Mouse (Mus musculus) lung, embryonic 14.5 days (tissue): ENCODE results near the gene Tbp. TPM values are rescaled to one million over a fixed set of nuclear protein-coding genes. Genes with fewer than 3 reads are reported as not detected.
"Not testable (repeated sequence)": the region's sequence is repeated elsewhere in the genome, so short reads cannot be mapped to it uniquely, and the experiment has no call there.

ENCODE experiments used
- ATAC-seq: fragments of 200-750 bp; cut with Nextera tagmentation; 2 replicates; pipeline ENCODE4 v1.8.0; 2017; ENCODE audit warnings: mild to moderate bottlenecking, moderate TSS enrichment, moderate library complexity; ENCODE audit not compliant: insufficient read depth
- DNase-seq: peaks from one replicate; pipeline ENCODE4 v3.0.0-alpha.2; 2015
- H3K27ac ChIP-seq: fragments of 300-500 bp; sonication (generic); 2 replicates; pipeline ENCODE4 v1.5.1; 2014; ENCODE audit warnings: low read depth, mild to moderate bottlenecking, moderate library complexity
- H3K27me3 ChIP-seq: fragments of 300-500 bp; sonication (generic); 2 replicates; pipeline ENCODE4 v1.6.1; 2014; ENCODE audit warnings: low read length, control low read depth; ENCODE audit not compliant: insufficient read depth
- H3K36me3 ChIP-seq: fragments of 300-500 bp; sonication (generic); 2 replicates; pipeline ENCODE4 v1.6.1; 2014; ENCODE audit warnings: control low read depth; ENCODE audit not compliant: insufficient read depth
- H3K4me1 ChIP-seq: fragments of 300-500 bp; sonication (generic); 2 replicates; pipeline ENCODE4 v1.6.1; 2014; ENCODE audit warnings: antibody characterized with exemption, control low read depth; ENCODE audit not compliant: insufficient read depth
- H3K4me2 ChIP-seq: fragments of 300-500 bp; sonication (generic); 2 replicates; pipeline ENCODE4 v1.6.1; 2014; ENCODE audit warnings: mild to moderate bottlenecking
- H3K4me3 ChIP-seq: fragments of 300-500 bp; sonication (generic); 2 replicates; pipeline ENCODE4 v1.5.1; 2014; ENCODE audit warnings: low read depth, low read length
- H3K9ac ChIP-seq: fragments of 300-500 bp; sonication (generic); 2 replicates; pipeline ENCODE4 v1.6.1; 2014
- H3K9me3 ChIP-seq: fragments of 300-500 bp; sonication (generic); 2 replicates; pipeline ENCODE4 v1.6.1; 2016; ENCODE audit warnings: low read depth, low read length, control low read depth
- CTCF ChIP-seq: IDR thresholded peaks from 2 replicates; pipeline ENCODE4 v1.5.1; 2016; ENCODE audit warnings: antibody characterized with exemption, low read depth
- WGBS: fragments of 180-500 bp; shearing (Covaris S2); extraction: QIAGEN DNeasy Blood & Tissue Kit; methylation state at CpG from one replicate; pipeline ENCODE4 v1.1.7; 2014; 5-methylcytosine and 5-hydroxymethylcytosine counted together
- polyA plus RNA-seq: library from polyadenylated mRNA; unstranded; fragments of >200 nt; fragmentation: Nextera tagmentation; extraction: Ambion mirVana; gene quantifications from 2 replicates; pipeline ENCODE4 v1.2.1, GENCODE M21; 2014

Gene Tbp
- polyA plus RNA-seq, 1 experiment from 2014 or later = 53.8 TPM

DNA sequence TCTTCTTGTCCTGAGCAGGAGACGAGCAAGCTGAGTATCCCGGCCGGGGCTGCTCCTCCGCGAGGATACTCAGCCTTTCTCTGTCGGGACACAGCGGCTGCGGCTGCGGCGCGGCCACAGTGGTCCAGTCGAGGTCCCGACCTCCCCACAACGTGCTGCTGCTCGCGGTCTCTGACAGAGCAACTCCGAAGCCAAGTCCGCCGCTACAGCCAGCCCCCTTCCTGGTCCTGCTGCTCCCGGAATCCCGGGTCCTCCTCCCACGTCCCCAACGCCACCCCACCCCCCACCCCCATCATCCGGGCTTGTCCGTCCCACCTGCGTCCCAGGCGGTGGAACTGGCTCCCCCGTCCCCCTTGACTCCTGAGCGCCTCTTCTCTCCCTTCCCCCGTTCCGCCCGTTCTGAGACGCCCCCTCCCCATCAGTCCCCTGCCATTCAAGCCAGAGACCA is 36.8 kb downstream of the Tbp start:
- Histone ChIP-seq H3K9ac (peak overlapping the region; percentile 46), H3K27me3 (peaks cover 21% of the 10 kb centered on the region), H3K4me2 (peak overlapping the region; percentile 86), H3K27ac (no peak overlapping the region), H3K9me3 (no peaks in the 10 kb centered on the region), H3K36me3 (no peaks in the 10 kb centered on the region), H3K4me3 (peak overlapping the region; percentile 42), H3K4me1 (no peaks in the 10 kb centered on the region)
- DNase-seq (peak; percentile 35), ATAC-seq (peak; percentile 52; the same call in 1 of the 2 replicates)
- 2% methylated on average over 32 of the region's 33 CpGs for WGBS
- TF ChIP-seq CTCF = no peak

DNA sequence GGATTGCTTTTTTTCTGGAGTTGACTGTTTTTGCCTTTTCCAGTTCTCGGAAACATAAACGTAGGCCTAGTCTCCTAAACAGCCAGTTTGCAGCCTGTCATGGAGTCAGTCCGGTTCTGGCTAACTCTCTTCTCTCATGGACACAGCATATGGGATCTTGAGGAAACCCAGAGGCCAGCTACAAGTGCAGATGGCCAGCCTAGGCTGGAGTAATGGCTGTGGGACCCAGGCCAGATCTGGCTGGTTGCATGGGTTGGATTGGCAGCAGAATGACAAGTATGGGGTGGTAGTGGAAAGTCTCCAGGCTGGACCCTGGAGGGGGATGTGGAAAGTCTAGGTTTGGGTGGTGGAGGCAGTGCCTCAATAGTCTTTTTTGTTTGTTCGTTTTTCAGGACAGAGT is 40.6 kb downstream of the Tbp start:
- TF ChIP-seq CTCF = no peak
- WGBS = 67% methylated on average over 4 of the region's 4 CpGs
- no peaks in the 10 kb centered on the region; the same call in 1 of the 2 replicates for H3K9me3 ChIP-seq

DNA sequence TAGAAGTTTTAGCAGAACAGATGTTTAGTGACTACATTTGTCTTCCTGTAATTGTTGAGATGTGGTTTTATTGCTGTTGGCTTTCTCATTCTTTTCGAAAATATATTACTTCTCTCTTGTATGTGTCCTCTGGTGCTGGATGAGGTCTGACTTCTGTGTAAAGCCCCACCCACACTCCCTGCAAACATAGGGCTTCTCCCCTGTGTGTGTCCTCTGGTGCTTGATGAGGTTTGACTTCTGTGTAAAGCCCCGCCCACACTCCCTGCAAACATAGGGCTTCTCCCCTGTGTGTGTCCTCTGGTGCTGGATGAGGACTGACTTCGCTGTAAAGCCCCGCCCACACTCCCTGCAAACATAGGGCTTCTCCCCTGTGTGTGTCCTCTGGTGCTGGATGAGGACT is 44.2 kb downstream of the Tbp start:
- H3K4me1 ChIP-seq, H3K4me2 ChIP-seq, H3K36me3 ChIP-seq, H3K27me3 ChIP-seq, H3K9ac ChIP-seq, ATAC-seq, H3K9me3 ChIP-seq, DNase-seq, H3K27ac ChIP-seq, H3K4me3 ChIP-seq: not testable (repeated sequence)
- 59% methylated on average over 2 of the region's 4 CpGs for WGBS

More for the DNA sequence above, 40.6 kb downstream of the Tbp start:
- H3K27ac ChIP-seq = no peak overlapping the region
- H3K4me2 ChIP-seq = no peak overlapping the region
- DNase-seq (no peak), ATAC-seq (no peak)
- no peaks in the 10 kb centered on the region for H3K4me1 ChIP-seq
- no peak overlapping the region for H3K9ac ChIP-seq
- H3K36me3 ChIP-seq = no peaks in the 10 kb centered on the region
- peaks cover 21% of the 10 kb centered on the region for H3K27me3 ChIP-seq
- H3K4me3 ChIP-seq = no peak overlapping the region

DNA sequence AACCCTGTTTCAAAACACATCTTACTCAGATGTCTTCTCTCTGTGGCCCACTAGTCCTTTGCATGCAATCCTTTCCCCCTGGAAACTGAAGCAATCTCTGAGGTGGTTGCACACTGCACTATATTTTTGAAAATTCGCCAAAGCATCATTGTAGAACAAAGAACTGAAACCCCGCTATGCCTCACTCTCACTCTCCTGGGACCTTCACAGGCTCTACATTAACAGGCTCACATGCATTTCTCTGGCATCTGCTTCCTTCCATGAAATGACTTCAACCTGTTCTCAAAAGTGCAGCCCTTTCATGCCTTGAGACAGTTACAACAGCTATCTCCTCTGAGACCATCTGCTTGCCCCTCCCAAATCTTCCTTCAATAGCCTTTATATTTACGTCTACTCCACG is 46.8 kb downstream of the Tbp start:
- TF ChIP-seq CTCF = no peak
- WGBS = 58% methylated on average over 4 of the region's 4 CpGs
- H3K4me3 ChIP-seq = no peak overlapping the region
- ATAC-seq (no peak), DNase-seq (no peak)
- no peaks in the 10 kb centered on the region for H3K27me3 ChIP-seq
- H3K27ac ChIP-seq = no peak overlapping the region
- no peaks in the 10 kb centered on the region for H3K36me3 ChIP-seq
- no peak overlapping the region for H3K9ac ChIP-seq
- no peak overlapping the region for H3K4me2 ChIP-seq
- no peaks in the 10 kb centered on the region; the same call in 1 of the 2 replicates for H3K9me3 ChIP-seq
- no peaks in the 10 kb centered on the region for H3K4me1 ChIP-seq

DNA sequence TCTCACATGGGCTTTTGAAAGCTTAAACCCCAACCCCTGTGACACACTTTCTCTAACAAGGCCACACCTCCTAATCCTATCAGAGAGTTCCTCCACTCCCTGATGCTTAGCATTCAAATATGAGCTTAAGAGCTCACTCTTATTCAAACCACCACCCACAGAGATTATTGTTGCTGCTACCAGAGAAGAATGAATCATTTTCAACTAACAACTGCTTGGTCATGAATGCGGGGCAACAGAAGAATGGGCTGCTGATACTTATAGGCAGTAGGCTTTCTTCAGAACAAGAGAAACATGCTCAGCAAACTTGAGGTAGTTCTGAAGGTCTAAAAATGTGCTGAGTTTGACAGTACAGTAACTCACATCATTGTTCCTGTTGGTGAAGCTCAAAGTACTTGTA is 50.0 kb downstream of the Tbp start:
- ATAC-seq (no peak), DNase-seq (no peak)
- no peaks in the 10 kb centered on the region for H3K36me3 ChIP-seq
- TF ChIP-seq CTCF = no peak
- H3K9me3 ChIP-seq = no peaks in the 10 kb centered on the region
- no peak overlapping the region for H3K4me2 ChIP-seq
- H3K4me1 ChIP-seq = no peaks in the 10 kb centered on the region
- H3K27ac ChIP-seq = no peak overlapping the region
- H3K9ac ChIP-seq = no peak overlapping the region
- WGBS = 51% methylated on average over 1 of the region's 1 CpGs
- H3K4me3 ChIP-seq = no peak overlapping the region
- no peaks in the 10 kb centered on the region for H3K27me3 ChIP-seq

DNA sequence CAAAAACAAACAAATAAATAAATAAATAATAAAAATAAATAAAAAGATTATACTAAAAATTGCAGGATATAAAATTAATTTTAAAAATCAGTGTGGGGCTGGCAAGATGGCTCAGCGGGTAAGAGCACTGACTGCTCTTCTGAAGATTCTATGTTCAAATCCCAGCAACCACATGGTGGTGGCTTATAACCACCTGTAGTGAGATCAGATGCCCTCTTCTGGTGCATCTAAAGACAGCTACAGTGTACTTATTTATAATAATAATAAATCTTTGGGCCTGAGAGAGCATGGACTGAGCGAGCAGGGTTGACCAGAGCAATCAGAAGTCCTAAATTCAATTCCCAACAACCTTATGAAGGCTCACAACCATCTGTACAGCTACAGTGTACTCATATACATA is 60.3 kb downstream of the Tbp start:
- DNase-seq (no peak), ATAC-seq (no peak)
- Histone ChIP-seq H3K4me3 (no peak overlapping the region), H3K27me3 (no peaks in the 10 kb centered on the region), H3K4me2 (no peak overlapping the region), H3K4me1 (0 out of 2 replicates have a peak, but pooled peaks cover 2% of the 10 kb centered on the region), H3K9me3 (no peaks in the 10 kb centered on the region), H3K27ac (no peak overlapping the region), H3K36me3 (no peaks in the 10 kb centered on the region), H3K9ac (no peak overlapping the region)
- 84% methylated on average over 2 of the region's 2 CpGs for WGBS
- TF ChIP-seq CTCF = no peak

DNA sequence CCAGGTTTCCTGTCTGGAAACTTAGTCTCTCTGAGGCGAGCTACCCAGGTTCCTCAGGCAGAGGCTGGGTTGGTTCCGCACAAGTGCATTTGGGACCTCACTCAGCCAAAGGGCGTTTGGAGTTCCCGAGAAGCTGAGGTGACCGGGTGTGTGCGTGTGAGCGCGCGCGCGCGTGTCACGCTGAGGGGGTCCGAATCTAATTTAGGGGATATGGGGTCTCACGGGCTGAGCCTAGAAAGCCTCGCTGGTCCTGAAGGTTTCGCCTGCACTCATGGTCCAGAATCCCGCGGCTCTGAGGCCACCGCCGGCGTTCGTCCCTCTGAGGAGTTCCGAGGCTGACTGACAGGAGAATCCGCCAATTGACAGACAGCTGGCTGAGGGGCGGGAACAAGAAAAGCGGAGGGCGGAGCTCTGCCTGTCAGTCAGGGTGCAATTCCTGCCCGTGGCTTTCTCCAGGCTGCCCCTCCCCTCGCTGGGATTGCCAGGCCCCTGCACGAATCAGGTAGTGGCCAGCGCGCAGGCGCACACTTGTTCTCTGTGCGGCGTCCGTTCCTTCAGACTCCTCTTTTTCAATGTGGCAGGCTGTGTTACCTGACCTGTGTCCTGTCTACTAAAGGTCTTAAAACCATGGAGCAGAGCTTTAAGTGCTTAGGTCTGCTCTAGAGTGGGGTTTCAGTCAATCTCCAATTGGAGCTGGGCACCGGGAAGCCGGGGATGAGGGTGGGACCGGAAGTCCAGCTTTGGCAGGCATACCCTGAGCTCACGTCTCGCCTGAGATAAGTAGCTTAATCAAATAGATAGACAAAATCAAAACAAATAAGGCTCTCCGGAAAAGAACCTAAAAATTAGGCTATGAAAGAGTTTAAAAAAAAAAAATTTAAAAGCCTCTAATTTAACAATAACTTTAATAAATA is 64.6 kb downstream of the Tbp start, which contains the start of gene Prdm9:
Prdm9 (minus strand) TSS at position 341 of the 914 bp plus-strand sequence.
- Histone ChIP-seq H3K4me1 (0 out of 2 replicates have a peak, but pooled peaks cover 2% of the 10 kb centered on the region), H3K4me3 (peak within 1 kb of the TSS; percentile 64), H3K27me3 (no peaks in the 10 kb centered on the region), H3K9ac (peak within 1 kb of the TSS; percentile 62), H3K9me3 (no peaks in the 10 kb centered on the region), H3K36me3 (no peaks in the 10 kb centered on the region), H3K27ac (peak within 1 kb of the TSS; percentile 93), H3K4me2 (peak within 1 kb of the TSS; percentile 79)
- under 1% methylated on average over 43 of the region's 43 CpGs for WGBS
- no peak for TF ChIP-seq CTCF
- DNase-seq (peak; percentile 99), ATAC-seq (peak; percentile 98)
